Mouse (Mus musculus) G1E (cell line): ENCODE measurements around the gene Hist1h2bp.

Experiments used
- CTCF ChIP-seq: IDR thresholded peaks from 2 replicates; pipeline ENCODE4 v1.5.1; 2012; ENCODE audit warnings: low read depth, low read length, inconsistent platforms, mixed read lengths
- GATA2 ChIP-seq: IDR thresholded peaks from 2 replicates; pipeline ENCODE4 v1.6.1; 2012; ENCODE audit warnings: low read depth, low read length, inconsistent platforms, borderline replicate concordance
- TAL1 ChIP-seq: conservative IDR thresholded peaks from 2 replicates; pipeline ENCODE4 v1.6.1; 2012; ENCODE audit warnings: low read depth, low read length, inconsistent platforms, mixed read lengths

GRCm38 (mm10) chr13:21779767-21780731, 7.2 kb upstream of the Hist1h2bp start, which contains the start of gene Hist1h1b:
- TF ChIP-seq CTCF (no peak), TAL1 (no peak), GATA2 (no peak)
